Mouse (Mus musculus) heart, embryonic 14.5 days (tissue): ENCODE results near the gene Fam199x. TPM values are rescaled to one million over a fixed set of nuclear protein-coding genes. Genes with fewer than 3 reads are reported as not detected.

ENCODE experiments used
- ATAC-seq: fragments of 200-750 bp; cut with Nextera tagmentation; 2 replicates; pipeline ENCODE4 v1.8.0; 2017; ENCODE audit warnings: low read depth, moderate TSS enrichment; ENCODE audit not compliant: insufficient number of reproducible peaks, insufficient read depth, low FRiP score
- H3K27ac ChIP-seq, 2 experiments: fragments of 200-500 bp in 1 of 2; fragments of 300-500 bp in 1 of 2; sonication (generic) in 1 of 2; replicated peaks in 1 of 2; 2 replicates each; pipeline ENCODE4 v1.5.1; 2012 to 2014; ENCODE audit warnings: low read depth in 2 of 2, low read length in 2 of 2, control low read depth in 1 of 2, mild to moderate bottlenecking in 1 of 2, mixed read lengths in 1 of 2; ENCODE audit not compliant: control insufficient read depth in 1 of 2, insufficient read depth in 1 of 2
- H3K27me3 ChIP-seq: fragments of 300-500 bp; sonication (generic); 2 replicates; pipeline ENCODE4 v1.6.1; 2014; ENCODE audit warnings: mild to moderate bottlenecking, low read length, control low read depth; ENCODE audit not compliant: control insufficient read depth, insufficient read depth
- H3K36me3 ChIP-seq: fragments of 300-500 bp; sonication (generic); 2 replicates; pipeline ENCODE4 v1.6.1; 2014; ENCODE audit warnings: mild to moderate bottlenecking, control low read depth, low read length, mixed read lengths; ENCODE audit not compliant: control insufficient read depth, insufficient read depth
- H3K4me1 ChIP-seq, 2 experiments: fragments of 200-500 bp in 1 of 2; fragments of 300-500 bp in 1 of 2; sonication (generic) in 1 of 2; 2 replicates each; pipeline ENCODE4 v1.6.1; 2012 to 2014; ENCODE audit warnings: low read length in 2 of 2, control low read depth in 1 of 2, mixed read lengths in 1 of 2; ENCODE audit not compliant: control insufficient read depth in 2 of 2, insufficient read depth in 2 of 2
- H3K4me2 ChIP-seq: fragments of 300-500 bp; sonication (generic); 2 replicates; pipeline ENCODE4 v1.6.1; 2014; ENCODE audit warnings: mild to moderate bottlenecking, low read length
- H3K4me3 ChIP-seq, 2 experiments: fragments of 200-500 bp in 1 of 2; fragments of 300-500 bp in 1 of 2; sonication (generic) in 1 of 2; 2 replicates each; pipeline ENCODE4 v1.5.1; 2012 to 2014; ENCODE audit warnings: low read length in 2 of 2, mild to moderate bottlenecking in 2 of 2, control low read depth in 1 of 2, low read depth in 1 of 2, moderate library complexity in 1 of 2; ENCODE audit not compliant: control insufficient read depth in 1 of 2, insufficient read depth in 1 of 2
- H3K9ac ChIP-seq: fragments of 300-500 bp; sonication (generic); 2 replicates; pipeline ENCODE4 v1.6.1; 2014; ENCODE audit warnings: mild to moderate bottlenecking, low read length
- H3K9me3 ChIP-seq: fragments of 300-500 bp; sonication (generic); 2 replicates; pipeline ENCODE4 v1.6.1; 2016; ENCODE audit warnings: low read length, control low read depth; ENCODE audit not compliant: control insufficient read depth
- WGBS: fragments of 180-500 bp; shearing (Covaris S2); extraction: QIAGEN DNeasy Blood & Tissue Kit; methylation state at CpG from one replicate; pipeline ENCODE4 v1.1.7; 2014; 5-methylcytosine and 5-hydroxymethylcytosine counted together
- polyA plus RNA-seq: library from polyadenylated mRNA; unstranded; fragments of >200 nt; fragmentation: Nextera tagmentation; extraction: Ambion mirVana; gene quantifications from 2 replicates; pipeline ENCODE4 v1.2.1, GENCODE M21; 2014

Fam199x gene
- polyA plus RNA-seq, 1 experiment from 2014 or later: 5.7 TPM

- Histone ChIP-seq H3K27me3 (peaks cover 50% of the 10 kb centered on the region), H3K9ac (no peak overlapping the region), H3K36me3 (no peaks in the 10 kb centered on the region), H3K9me3 (no peaks in the 10 kb centered on the region), H3K4me1 (peaks cover 0 to 5% of the 10 kb centered on the region in 2 experiments; a peak in 2 of 4 replicates), H3K4me2 (peak overlapping the region; percentile 23; the same call in 1 of the 2 replicates), H3K4me3 (peak overlapping the region in 1 of 2 experiments; percentile 17; a peak in 3 of 4 replicates), H3K27ac (no peak overlapping the region)
- WGBS: 14% methylated on average over 34 of the region's 40 CpGs
- ATAC-seq: no peak
Observed at GRCm38 (mm10) chrX:137118097-137118746, 68.8 kb downstream of the Fam199x start.

GRCm38 (mm10) chrX:137119675-137120423 is 70.5 kb downstream of the Fam199x start:
- no peak for ATAC-seq
- WGBS: 22% methylated on average over 52 of the region's 52 CpGs
- no peaks in the 10 kb centered on the region for H3K9me3 ChIP-seq

GRCm38 (mm10) chrX:137121718-137122117 is 72.3 kb downstream of the Fam199x start, which contains the start of gene Esx1:
TSS of gene Esx1 (minus strand) at chrX:137122083.
- H3K9ac ChIP-seq: no peak within 1 kb of the TSS
- H3K27ac ChIP-seq: no peak within 1 kb of the TSS
- no peaks in the 10 kb centered on the region for H3K36me3 ChIP-seq
- H3K4me2 ChIP-seq: peak within 1 kb of the TSS; percentile 34
- H3K27me3 ChIP-seq: peaks cover 54% of the 10 kb centered on the region
- H3K4me3 ChIP-seq: peak within 1 kb of the TSS; percentile 11 to 17; a peak in 2 of 4 replicates
- WGBS: 15% methylated on average over 21 of the region's 21 CpGs
- ATAC-seq: no peak
- H3K9me3 ChIP-seq: no peaks in the 10 kb centered on the region
- H3K4me1 ChIP-seq: peaks cover 0 to 5% of the 10 kb centered on the region in 2 experiments; a peak in 2 of 4 replicates

More at GRCm38 (mm10) chrX:137119675-137120423, 70.5 kb downstream of the Fam199x start:
- Histone ChIP-seq H3K27ac (no peak overlapping the region), H3K4me2 (peak overlapping the region; percentile 59), H3K4me3 (peak overlapping the region; percentile 23 to 24), H3K27me3 (peaks cover 51% of the 10 kb centered on the region), H3K36me3 (no peaks in the 10 kb centered on the region), H3K9ac (no peak overlapping the region), H3K4me1 (peaks cover 0 to 5% of the 10 kb centered on the region in 2 experiments; a peak in 2 of 4 replicates)

- Histone ChIP-seq H3K27me3 (peaks cover 44% of the 10 kb centered on the region), H3K9me3 (no peaks in the 10 kb centered on the region), H3K4me1 (no peaks in the 10 kb centered on the region), H3K9ac (no peak overlapping the region), H3K36me3 (no peaks in the 10 kb centered on the region), H3K4me2 (peak overlapping the region; percentile 36), H3K27ac (no peak overlapping the region), H3K4me3 (no peak overlapping the region; a peak in 1 of 4 replicates)
- ATAC-seq: no peak
- 18% methylated on average over 17 of the region's 17 CpGs for WGBS
Observed at GRCm38 (mm10) chrX:137127542-137127941, 78.1 kb downstream of the Fam199x start.

Other genes with a start within 250 kb of the Fam199x start
- gene Plp1, start 226.9 kb upstream of the Fam199x start, polyA plus RNA-seq: 3.6 and 3.8 TPM in 2 replicates
- 0.27 and 0.57 TPM in 2 replicates for gene Rab9b, start 180.8 kb upstream of the Fam199x start, polyA plus RNA-seq
- gene H2bfm, start 122.3 kb upstream of the Fam199x start, polyA plus RNA-seq: not detected in 2 replicates
- 15.0 and 21.0 TPM in 2 replicates for gene Tmsb15b2, start 74.1 kb upstream of the Fam199x start, polyA plus RNA-seq
- 0.71 and 2.2 TPM in 2 replicates for gene Tmsb15l, start 72.7 kb upstream of the Fam199x start, polyA plus RNA-seq
- 13.7 and 16.2 TPM in 2 replicates for gene Tmsb15b1, start 72.7 kb upstream of the Fam199x start, polyA plus RNA-seq
- gene Zcchc18, start 56.4 kb upstream of the Fam199x start, polyA plus RNA-seq: 1.5 and 1.8 TPM in 2 replicates
- gene Slc25a53, start 11.3 kb upstream of the Fam199x start, polyA plus RNA-seq: 5.2 and 6.4 TPM in 2 replicates
- not detected in 2 replicates for gene Esx1, start 72.5 kb downstream of the Fam199x start, polyA plus RNA-seq